In the genomic region with DNA sequence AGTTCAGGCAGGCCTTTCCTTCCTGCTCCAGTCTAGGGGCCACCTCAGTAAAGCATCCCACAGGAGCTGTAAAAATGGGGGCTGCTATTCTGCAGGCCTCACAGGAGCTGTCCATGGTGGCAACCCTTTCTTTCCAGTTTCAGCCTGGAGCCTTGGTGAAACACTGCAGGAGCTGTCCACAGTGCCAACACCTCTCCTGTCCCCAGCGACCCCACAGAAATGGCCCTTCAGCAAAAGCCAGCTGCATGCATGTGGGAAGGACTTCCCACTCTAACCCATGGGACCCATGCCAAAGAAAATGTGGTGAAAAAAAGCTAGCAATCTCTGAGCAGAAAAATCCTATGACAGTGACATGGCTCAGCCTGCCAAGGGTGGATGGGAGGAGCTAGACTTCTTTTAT, we compare ENCODE assay signal across 11 mouse cellular contexts. TPM values are rescaled to one million over a fixed set of nuclear protein-coding genes. Genes with fewer than 3 reads are reported as not detected.
DNase-seq lines count a peak whose midpoint lies in the region; ATAC-seq and TF ChIP-seq lines count a peak whose summit lies in the region.
"Had no signal": no experiment of that assay in that cellular context is flagged by ENCODE, and none has a peak within 500 bp of the region (broad histone marks: within the 10 kb centered on the region; RNA-seq: fewer than 3 reads in every experiment).

No protein-coding gene starts in this region.

- ATAC-seq in intestine, embryonic 14.5 days (replicated peaks; ENCODE audit: low FRiP score, low TSS enrichment, low read depth), result no peak
- ATAC-seq in intestine, embryonic 16.5 days, result no peak

- DNase-seq in intestine, embryonic 14.5 days (ENCODE audit: low spot score), result peak; percentile 79
- DNase-seq in 416B (ENCODE audit: low read depth) (peak; percentile 62), ES-CJ7 (ENCODE audit: low read depth, low spot score) (peak; percentile 53)
- peak; percentile 59 for DNase-seq in forelimb bud, embryonic 11.5 days (ENCODE audit: low read depth, low spot score)
- DNase-seq in left cerebral cortex, postnatal 14 days (ENCODE audit: low spot score in 2 of 2), result no peak
- DNase-seq in cerebellum, adult 2 months, result no peak
- DNase-seq in ovary, adult 18-20 months (ENCODE audit: low spot score), result no peak
- DNase-seq: cerebellum, adult 11-12 months had no signal

- no peaks in the 10 kb centered on the region for H3K4me1 ChIP-seq in intestine, embryonic 14.5 days (replicated peaks; ENCODE audit: control insufficient read depth, insufficient read depth, low read length)
- H3K4me1 ChIP-seq in intestine, embryonic 16.5 days (ENCODE audit: control insufficient read depth, insufficient read depth, low read length), result no peaks in the 10 kb centered on the region
- H3K4me1 ChIP-seq in cerebellum, adult 2 months (ENCODE audit: control insufficient read depth, insufficient read depth, low read length), result no peaks in the 10 kb centered on the region

- TF ChIP-seq POLR2A in cerebellum, adult 2 months (IDR thresholded peaks at IDR 0.05; ENCODE audit: borderline replicate concordance, insufficient read depth, low read length), result no peak

- H3K4me3 ChIP-seq in intestine, embryonic 14.5 days (ENCODE audit: low read depth, low read length), result no peak overlapping the region
- no peak overlapping the region for H3K4me3 ChIP-seq in intestine, embryonic 16.5 days (ENCODE audit: low read length)
- no peak overlapping the region for H3K4me3 ChIP-seq in cerebellum, adult 2 months (replicated peaks; ENCODE audit: insufficient read depth, low read depth, low read length)
- H3K4me3 ChIP-seq: erythroblast, embryonic 14.5 days; midbrain, embryonic 10.5 days had no signal

- H3K27me3 ChIP-seq in intestine, embryonic 14.5 days (replicated peaks; ENCODE audit: control insufficient read depth, insufficient read depth, low read length), result peaks cover 8% of the 10 kb centered on the region
- H3K27me3 ChIP-seq in intestine, embryonic 16.5 days (replicated peaks; ENCODE audit: control insufficient read depth, insufficient read depth, low read length), result peaks cover 1% of the 10 kb centered on the region
- H3K27me3 ChIP-seq in cerebellum, adult 2 months (ENCODE audit: control insufficient read depth, insufficient read depth, low read length), result no peaks in the 10 kb centered on the region

- H3K4me2 ChIP-seq in intestine, embryonic 14.5 days (ENCODE audit: low read length), result no peak overlapping the region
- no peak overlapping the region for H3K4me2 ChIP-seq in intestine, embryonic 16.5 days (ENCODE audit: low read depth, low read length)

- H3K9ac ChIP-seq in intestine, embryonic 14.5 days (ENCODE audit: low read length), result no peak overlapping the region
- H3K9ac ChIP-seq in intestine, embryonic 16.5 days (ENCODE audit: low read depth, low read length), result no peak overlapping the region

- intact Hi-C loops in left cerebral cortex, postnatal 14 days (cut with DNase I), result loop anchor here (2.0 kb wide), 1 partner anchor 1298 kb away; no protein-coding TSS in a partner anchor

- WGBS in intestine, embryonic 14.5 days, result 0% methylated on average over 1 of the region's 1 CpGs
- WGBS in intestine, embryonic 16.5 days, result 0% methylated on average over 1 of the region's 1 CpGs
- 3% methylated on average over 1 of the region's 1 CpGs for WGBS in cerebellum, adult 2 months

- H3K27ac ChIP-seq in intestine, embryonic 14.5 days (ENCODE audit: low read depth), result no peak overlapping the region
- no peak overlapping the region for H3K27ac ChIP-seq in intestine, embryonic 16.5 days (ENCODE audit: low read length)
- H3K27ac ChIP-seq in cerebellum, adult 2 months (ENCODE audit: insufficient read depth, low read length), result no peak overlapping the region
- H3K27ac ChIP-seq: midbrain, embryonic 10.5 days had no signal

- no peaks in the 10 kb centered on the region for H3K9me3 ChIP-seq in intestine, embryonic 14.5 days (ENCODE audit: control insufficient read depth, low read length)
- H3K9me3 ChIP-seq in intestine, embryonic 16.5 days (ENCODE audit: control insufficient read depth, low read length), result no peaks in the 10 kb centered on the region

- no peak for TF ChIP-seq CTCF in cerebellum, adult 2 months (IDR thresholded peaks at IDR 0.05; ENCODE audit: borderline replicate concordance, insufficient read depth, low read depth, low read length)

- H3K36me3 ChIP-seq in intestine, embryonic 14.5 days (ENCODE audit: control insufficient read depth, insufficient read depth, low read length), result no peaks in the 10 kb centered on the region
- H3K36me3 ChIP-seq in intestine, embryonic 16.5 days (ENCODE audit: control insufficient read depth, insufficient read depth, low read length), result no peaks in the 10 kb centered on the region
- H3K36me3 ChIP-seq: midbrain, embryonic 10.5 days had no signal

RNA-seq across cellular contexts. Expression of gene Rps18, which starts 16.9 kb away (rescaled TPM):
- polyA plus RNA-seq in intestine, embryonic 14.5 days (2014; fragmentation: Nextera tagmentation; extraction: Ambion mirVana), result 2,375 and 2,437 TPM in 2 replicates
- polyA plus RNA-seq in intestine, embryonic 16.5 days (2015; fragmentation: Nextera tagmentation; extraction: Ambion mirVana), result 1,753 and 1,902 TPM in 2 replicates
- 100 to 1,000 TPM; 325 to 332 TPM for total RNA-seq in left cerebral cortex, postnatal 14 days (2021)
- 283 and 320 TPM in 2 replicates for polyA plus RNA-seq in cerebellum, adult 2 months (2012; rRNA removed)

RNA-seq across cellular contexts. Expression of gene Vps52, which starts 17.1 kb away (rescaled TPM):
- 32.4 and 35.3 TPM in 2 replicates for polyA plus RNA-seq in intestine, embryonic 14.5 days (2014; fragmentation: Nextera tagmentation; extraction: Ambion mirVana)
- 46.3 and 48.1 TPM in 2 replicates for polyA plus RNA-seq in intestine, embryonic 16.5 days (2015; fragmentation: Nextera tagmentation; extraction: Ambion mirVana)
- total RNA-seq in left cerebral cortex, postnatal 14 days (2021), result 10 to 100 TPM; 80.3 to 83.6 TPM
- polyA plus RNA-seq in cerebellum, adult 2 months (2012; rRNA removed), result 73.5 and 77.0 TPM in 2 replicates

RNA-seq across cellular contexts. Expression of gene B3galt4, which starts 21.4 kb away (rescaled TPM):
- 3.7 and 4.9 TPM in 2 replicates for polyA plus RNA-seq in intestine, embryonic 14.5 days (2014; fragmentation: Nextera tagmentation; extraction: Ambion mirVana)
- 12.6 and 15.5 TPM in 2 replicates for polyA plus RNA-seq in intestine, embryonic 16.5 days (2015; fragmentation: Nextera tagmentation; extraction: Ambion mirVana)
- total RNA-seq in left cerebral cortex, postnatal 14 days (2021), result 1 to 10 TPM; 5.6 to 8.1 TPM
- polyA plus RNA-seq in cerebellum, adult 2 months (2012; rRNA removed), result 8.4 and 8.6 TPM in 2 replicates

RNA-seq across cellular contexts. Expression of gene H2-K1, which starts 27.5 kb away (rescaled TPM):
- 105 and 137 TPM in 2 replicates for polyA plus RNA-seq in intestine, embryonic 14.5 days (2014; fragmentation: Nextera tagmentation; extraction: Ambion mirVana)
- 307 and 325 TPM in 2 replicates for polyA plus RNA-seq in intestine, embryonic 16.5 days (2015; fragmentation: Nextera tagmentation; extraction: Ambion mirVana)
- 10 to 100 TPM; 10.3 to 13.6 TPM for total RNA-seq in left cerebral cortex, postnatal 14 days (2021)
- polyA plus RNA-seq in cerebellum, adult 2 months (2012; rRNA removed), result 61.9 and 77.5 TPM in 2 replicates

RNA-seq across cellular contexts. Expression of gene Wdr46, which starts 32.2 kb away (rescaled TPM):
- 28.6 and 31.8 TPM in 2 replicates for polyA plus RNA-seq in intestine, embryonic 14.5 days (2014; fragmentation: Nextera tagmentation; extraction: Ambion mirVana)
- polyA plus RNA-seq in intestine, embryonic 16.5 days (2015; fragmentation: Nextera tagmentation; extraction: Ambion mirVana), result 24.3 and 26.1 TPM in 2 replicates
- 10 to 100 TPM; 14.1 to 17.2 TPM for total RNA-seq in left cerebral cortex, postnatal 14 days (2021)
- 13.3 and 14.0 TPM in 2 replicates for polyA plus RNA-seq in cerebellum, adult 2 months (2012; rRNA removed)

Comparison
In these comparisons a context has a peak if more than half of its experiments do, and no peak if none do; other contexts are left out.
1. DNase-seq: peak in intestine, embryonic 14.5 days (single experiment), 416B (single experiment), ES-CJ7 (single experiment) and forelimb bud, embryonic 11.5 days (single experiment); none in left cerebral cortex, postnatal 14 days (0 of 2), cerebellum, adult 2 months (0 of 2) and ovary, adult 18-20 months (single experiment).